Mouse (Mus musculus) spleen, adult 2 months (tissue): Measurements from ENCODE around the gene Klk1b16.

Source experiments
- CTCF ChIP-seq: fragments of 200-500 bp; IDR thresholded peaks from 2 replicates; pipeline ENCODE4 v1.5.1; 2011; ENCODE audit warnings: mild to moderate bottlenecking, inconsistent platforms; ENCODE audit not compliant: insufficient read depth, insufficient read length, insufficient replicate concordance; ENCODE audit errors: extremely low read depth
- POLR2A ChIP-seq: fragments of 200-500 bp; IDR thresholded peaks from 2 replicates; pipeline ENCODE4 v1.6.1; 2011; ENCODE audit warnings: low read depth, low read length, inconsistent platforms

DNA sequence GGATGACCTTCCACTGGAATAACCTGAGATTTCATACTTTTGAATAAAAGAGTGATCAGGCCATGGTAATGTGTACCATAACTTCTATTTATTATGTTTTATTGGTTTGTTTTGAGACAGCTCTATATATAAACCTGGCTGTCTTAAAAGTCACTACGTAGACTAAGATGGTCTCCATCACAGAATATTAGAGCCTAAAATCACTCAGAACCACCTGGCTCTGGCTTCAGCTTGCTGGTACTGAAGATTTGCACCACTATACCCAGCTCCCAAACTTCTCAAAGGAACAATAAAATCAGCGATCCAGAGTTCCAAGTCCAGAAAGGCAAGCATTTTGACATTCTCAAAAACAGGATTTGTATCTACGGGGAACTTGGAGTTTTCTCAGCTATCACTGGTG, at the start of gene Klk1b16:
- TF ChIP-seq CTCF (no peak), POLR2A (no peak)
